Mouse (Mus musculus): ENCODE measurements around the gene Chaf1b. TPM values are rescaled to one million over a fixed set of nuclear protein-coding genes. Genes with fewer than 3 reads are reported as not detected.

Gene Chaf1b
- total and polyA plus RNA-seq, 2 experiments from 2014 or later: 7.6 to 11.6 TPM

- H3K4me1 ChIP-seq (ENCODE audit: insufficient read depth, low read length): no peaks in the 10 kb centered on the region
- no peaks in the 10 kb centered on the region for H3K27me3 ChIP-seq (ENCODE audit: insufficient read depth, low read length)
- WGBS: 90% methylated on average over 12 of the region's 12 CpGs
- H3K36me3 ChIP-seq (ENCODE audit: insufficient read depth, low read length): 0 out of 2 replicates have a peak, but pooled peaks cover 2% of the 10 kb centered on the region
- no peak overlapping the region for H3K27ac ChIP-seq (ENCODE audit: low read depth, low read length)
- no peak for DNase-seq (ENCODE audit: low spot score)
- no peak for TF ChIP-seq CTCF (IDR thresholded peaks at IDR 0.05)
- H3K9me3 ChIP-seq (ENCODE audit: low read length): no peaks in the 10 kb centered on the region
- ATAC-seq (ENCODE audit: low FRiP score): no peak
- H3K9ac ChIP-seq (replicated peaks; ENCODE audit: low read length, poor library complexity, severe bottlenecking): no peak overlapping the region
- no peak overlapping the region for H3K4me3 ChIP-seq (ENCODE audit: low read depth, low read length)
- no peak overlapping the region for H3K4me2 ChIP-seq (ENCODE audit: low read depth, low read length, poor library complexity, severe bottlenecking)
Measured at GRCm38 (mm10) chr16:93890948-93891604, 7.4 kb downstream of the Chaf1b start.

- H3K9me3 ChIP-seq (ENCODE audit: low read length): no peaks in the 10 kb centered on the region
Measured at GRCm38 (mm10) chr16:93893285-93893684, 9.6 kb downstream of the Chaf1b start.

GRCm38 (mm10) chr16:93903027-93903426 lies 19.3 kb downstream of the Chaf1b start:
- WGBS: 67% methylated on average over 6 of the region's 6 CpGs
- no peaks in the 10 kb centered on the region for H3K9me3 ChIP-seq (ENCODE audit: low read length)
- H3K36me3 ChIP-seq (ENCODE audit: insufficient read depth, low read length): peaks cover 4% of the 10 kb centered on the region; the same call in 1 of the 2 replicates
- H3K4me2 ChIP-seq (ENCODE audit: low read depth, low read length, poor library complexity, severe bottlenecking): no peak overlapping the region
- peak; percentile 55 for TF ChIP-seq CTCF (IDR thresholded peaks at IDR 0.05)
- ATAC-seq (ENCODE audit: low FRiP score) (no peak), DNase-seq (ENCODE audit: low spot score) (no peak)
- no peaks in the 10 kb centered on the region for H3K4me1 ChIP-seq (ENCODE audit: insufficient read depth, low read length)
- no peak overlapping the region for H3K9ac ChIP-seq (replicated peaks; ENCODE audit: low read length, poor library complexity, severe bottlenecking)
- no peaks in the 10 kb centered on the region for H3K27me3 ChIP-seq (ENCODE audit: insufficient read depth, low read length)
- H3K27ac ChIP-seq (ENCODE audit: low read depth, low read length): no peak overlapping the region
- H3K4me3 ChIP-seq (ENCODE audit: low read depth, low read length): no peak overlapping the region

More at GRCm38 (mm10) chr16:93893285-93893684, 9.6 kb downstream of the Chaf1b start:
- TF ChIP-seq CTCF (IDR thresholded peaks at IDR 0.05): no peak
- Histone ChIP-seq H3K4me2 (ENCODE audit: low read depth, low read length, poor library complexity, severe bottlenecking) (no peak overlapping the region), H3K27me3 (ENCODE audit: insufficient read depth, low read length) (no peaks in the 10 kb centered on the region), H3K9ac (replicated peaks; ENCODE audit: low read length, poor library complexity, severe bottlenecking) (no peak overlapping the region), H3K4me3 (ENCODE audit: low read depth, low read length) (no peak overlapping the region), H3K4me1 (ENCODE audit: insufficient read depth, low read length) (no peaks in the 10 kb centered on the region), H3K36me3 (ENCODE audit: insufficient read depth, low read length) (0 out of 2 replicates have a peak, but pooled peaks cover 2% of the 10 kb centered on the region), H3K27ac (ENCODE audit: low read depth, low read length) (no peak overlapping the region)
- DNase-seq (ENCODE audit: low spot score): no peak
- 85% methylated on average over 5 of the region's 5 CpGs for WGBS
- no peak for ATAC-seq (ENCODE audit: low FRiP score)

- no peak for ATAC-seq (ENCODE audit: low FRiP score)
Measured at GRCm38 (mm10) chr16:93906156-93907014, 22.7 kb downstream of the Chaf1b start.

GRCm38 (mm10) chr16:93907761-93908160 lies 24.1 kb downstream of the Chaf1b start:
- Histone ChIP-seq H3K36me3 (ENCODE audit: insufficient read depth, low read length) (no peaks in the 10 kb centered on the region), H3K27ac (ENCODE audit: low read depth, low read length) (no peak overlapping the region), H3K9ac (replicated peaks; ENCODE audit: low read length, poor library complexity, severe bottlenecking) (no peak overlapping the region), H3K4me1 (ENCODE audit: insufficient read depth, low read length) (no peaks in the 10 kb centered on the region), H3K4me3 (ENCODE audit: low read depth, low read length) (no peak overlapping the region), H3K9me3 (ENCODE audit: low read length) (no peaks in the 10 kb centered on the region), H3K4me2 (ENCODE audit: low read depth, low read length, poor library complexity, severe bottlenecking) (no peak overlapping the region), H3K27me3 (ENCODE audit: insufficient read depth, low read length) (no peaks in the 10 kb centered on the region)
- TF ChIP-seq CTCF (IDR thresholded peaks at IDR 0.05): no peak
- 84% methylated on average over 5 of the region's 5 CpGs for WGBS
- no peak for ATAC-seq (ENCODE audit: low FRiP score)
- no peak for DNase-seq (ENCODE audit: low spot score)

More at GRCm38 (mm10) chr16:93906156-93907014, 22.7 kb downstream of the Chaf1b start:
- peak; percentile 93 for TF ChIP-seq CTCF (IDR thresholded peaks at IDR 0.05)
- H3K27me3 ChIP-seq (ENCODE audit: insufficient read depth, low read length): no peaks in the 10 kb centered on the region
- H3K4me3 ChIP-seq (ENCODE audit: low read depth, low read length): no peak overlapping the region
- no peak overlapping the region for H3K9ac ChIP-seq (replicated peaks; ENCODE audit: low read length, poor library complexity, severe bottlenecking)
- no peaks in the 10 kb centered on the region for H3K36me3 ChIP-seq (ENCODE audit: insufficient read depth, low read length)
- DNase-seq (ENCODE audit: low spot score): peak; percentile 72
- H3K9me3 ChIP-seq (ENCODE audit: low read length): no peaks in the 10 kb centered on the region
- WGBS: 70% methylated on average over 11 of the region's 11 CpGs
- H3K4me1 ChIP-seq (ENCODE audit: insufficient read depth, low read length): no peaks in the 10 kb centered on the region
- no peak overlapping the region for H3K27ac ChIP-seq (ENCODE audit: low read depth, low read length)
- no peak overlapping the region for H3K4me2 ChIP-seq (ENCODE audit: low read depth, low read length, poor library complexity, severe bottlenecking)

- no peak for TF ChIP-seq CTCF (IDR thresholded peaks at IDR 0.05)
- DNase-seq (ENCODE audit: low spot score): no peak
Measured at GRCm38 (mm10) chr16:93908196-93908595, 24.5 kb downstream of the Chaf1b start.

More at GRCm38 (mm10) chr16:93908196-93908595, 24.5 kb downstream of the Chaf1b start:
- H3K9ac ChIP-seq (replicated peaks; ENCODE audit: low read length, poor library complexity, severe bottlenecking): no peak overlapping the region
- no peak overlapping the region for H3K27ac ChIP-seq (ENCODE audit: low read depth, low read length)
- H3K36me3 ChIP-seq (ENCODE audit: insufficient read depth, low read length): no peaks in the 10 kb centered on the region
- ATAC-seq (ENCODE audit: low FRiP score): no peak
- 94% methylated on average over 8 of the region's 8 CpGs for WGBS
- H3K4me1 ChIP-seq (ENCODE audit: insufficient read depth, low read length): no peaks in the 10 kb centered on the region
- no peak overlapping the region for H3K4me2 ChIP-seq (ENCODE audit: low read depth, low read length, poor library complexity, severe bottlenecking)
- H3K4me3 ChIP-seq (ENCODE audit: low read depth, low read length): no peak overlapping the region
- H3K9me3 ChIP-seq (ENCODE audit: low read length): no peaks in the 10 kb centered on the region
- H3K27me3 ChIP-seq (ENCODE audit: insufficient read depth, low read length): no peaks in the 10 kb centered on the region

Measured in midbrain, postnatal 0 days (tissue).